Mouse (Mus musculus): ENCODE measurements around the gene Thsd4. TPM values are rescaled to one million over a fixed set of nuclear protein-coding genes. Genes with fewer than 3 reads are reported as not detected.
"Not testable (repeated sequence)": the region's sequence is repeated elsewhere in the genome, so short reads cannot be mapped to it uniquely, and the experiment has no call there.

Gene Thsd4
- polyA plus RNA-seq, 1 experiment: 0.65 TPM

GRCm38 (mm10) chr9:59940913-59941884 lies 580.6 kb downstream of the Thsd4 start:
- Histone ChIP-seq H3K36me3 (replicated peaks; ENCODE audit: low read length) (no peaks in the 10 kb centered on the region), H3K9me3 (no peaks in the 10 kb centered on the region), H3K4me1 (peaks cover 10% of the 10 kb centered on the region), H3K27me3 (replicated peaks) (peaks cover 36% of the 10 kb centered on the region), H3K4me3 (replicated peaks) (no peak overlapping the region)
- TF ChIP-seq FLI1 (IDR thresholded peaks at IDR 0.05; ENCODE audit: low read length) (no peak), GATA1 (IDR thresholded peaks at IDR 0.05; ENCODE audit: borderline replicate concordance, low read length) (no peak)

- H3K4me3 ChIP-seq (replicated peaks): no peak overlapping the region
- H3K27me3 ChIP-seq (replicated peaks): peaks cover 22% of the 10 kb centered on the region
- H3K9me3 ChIP-seq: no peaks in the 10 kb centered on the region
- no peak for TF ChIP-seq FLI1 (IDR thresholded peaks at IDR 0.05; ENCODE audit: low read length)
- no peaks in the 10 kb centered on the region for H3K36me3 ChIP-seq (replicated peaks; ENCODE audit: low read length)
- peaks cover 10% of the 10 kb centered on the region for H3K4me1 ChIP-seq
These were observed 582.2 kb downstream of the Thsd4 start for GRCm38 (mm10) chr9:59939691-59940090.

DNA sequence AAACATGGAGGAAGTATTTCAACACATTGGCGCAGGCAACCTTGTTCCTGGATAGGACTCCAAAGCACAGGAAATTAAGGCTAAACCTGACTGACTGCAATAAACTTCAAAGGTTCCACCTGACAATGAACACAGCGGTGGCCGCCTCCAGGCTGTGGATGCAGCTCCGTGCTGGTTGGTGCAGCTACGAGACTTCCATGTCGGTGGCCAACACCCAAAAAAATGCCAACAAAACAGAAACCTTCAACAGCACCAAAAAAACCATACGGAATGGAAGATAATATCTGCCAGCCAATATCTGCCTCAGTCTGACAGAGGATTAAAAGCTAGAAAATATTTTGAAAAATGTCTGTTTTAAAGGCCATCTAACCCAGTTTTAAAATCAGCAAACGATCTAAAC lies 583.3 kb downstream of the Thsd4 start:
- H3K9me3 ChIP-seq: no peaks in the 10 kb centered on the region
- H3K27me3 ChIP-seq (replicated peaks): peaks cover 14% of the 10 kb centered on the region
- H3K36me3 ChIP-seq (replicated peaks; ENCODE audit: low read length): no peaks in the 10 kb centered on the region
- H3K4me1 ChIP-seq: peaks cover 10% of the 10 kb centered on the region
- no peak for TF ChIP-seq FLI1 (IDR thresholded peaks at IDR 0.05; ENCODE audit: low read length)
- TF ChIP-seq GATA1 (IDR thresholded peaks at IDR 0.05; ENCODE audit: borderline replicate concordance, low read length): no peak
- no peak overlapping the region for H3K4me3 ChIP-seq (replicated peaks)

DNA sequence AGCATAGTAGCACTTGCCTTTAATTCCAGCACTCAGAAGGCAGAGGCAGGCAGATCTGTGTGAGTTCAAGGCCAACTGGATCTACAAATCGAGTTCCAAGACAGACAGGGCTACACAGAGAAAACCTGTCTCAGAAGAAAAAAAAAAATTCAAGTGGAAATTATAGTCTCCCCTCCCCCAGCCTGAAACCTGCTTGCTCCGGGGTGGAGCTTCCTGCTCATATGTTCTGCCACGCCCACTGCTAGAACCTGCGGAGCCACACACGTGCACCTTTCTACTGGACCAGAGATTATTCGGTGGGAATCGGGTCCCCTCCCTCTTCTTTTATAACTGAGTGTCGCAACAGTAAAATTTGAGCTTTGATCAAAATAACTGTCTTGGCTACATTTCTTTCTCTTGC lies 586.0 kb downstream of the Thsd4 start:
- H3K27me3 ChIP-seq (replicated peaks); H3K36me3 ChIP-seq (replicated peaks; ENCODE audit: low read length); H3K4me3 ChIP-seq (replicated peaks); H3K4me1 ChIP-seq; H3K9me3 ChIP-seq: not testable (repeated sequence)

DNA sequence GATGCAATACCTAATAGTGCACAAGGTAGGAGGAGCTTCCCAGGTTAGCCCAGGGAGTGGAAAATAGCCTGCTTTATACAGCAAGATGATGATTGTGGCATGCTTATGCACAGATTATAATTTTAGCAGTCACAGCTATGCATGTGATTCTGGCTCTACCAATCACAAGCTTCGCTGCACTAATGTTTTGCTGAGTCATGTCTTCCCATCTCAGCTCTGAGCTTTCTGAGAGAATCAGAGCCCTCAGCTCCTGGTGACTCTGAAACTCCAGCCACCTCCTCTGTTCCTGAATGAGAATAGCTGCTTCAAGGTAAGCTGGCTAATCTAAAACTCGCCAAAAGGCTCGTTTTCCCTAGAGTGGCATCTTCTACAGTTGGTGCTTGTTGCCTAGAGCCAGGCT lies 591.6 kb downstream of the Thsd4 start:
- TF ChIP-seq FLI1 (IDR thresholded peaks at IDR 0.05; ENCODE audit: low read length): no peak
- TF ChIP-seq GATA1 (IDR thresholded peaks at IDR 0.05; ENCODE audit: borderline replicate concordance, low read length): no peak
- Histone ChIP-seq H3K4me1 (no peaks in the 10 kb centered on the region), H3K9me3 (no peaks in the 10 kb centered on the region), H3K27me3 (replicated peaks) (no peaks in the 10 kb centered on the region), H3K36me3 (replicated peaks; ENCODE audit: low read length) (peaks cover 6% of the 10 kb centered on the region), H3K4me3 (replicated peaks) (no peak overlapping the region)

Other genes with a start within 250 kb of the Thsd4 start
- gene Lrrc49, start 166.1 kb upstream of the Thsd4 start, polyA plus RNA-seq (2012; ENCODE audit: insufficient read depth, low replicate concordance): 0.54 and 2.3 TPM in 2 replicates
- not detected in 2 replicates for gene Larp6, start 190.9 kb upstream of the Thsd4 start, polyA plus RNA-seq (2012; ENCODE audit: insufficient read depth, low replicate concordance)